Mouse (Mus musculus) brain, embryonic 14.5 days (tissue): ENCODE results near the gene Ermp1.

Experiments
- CTCF ChIP-seq: fragments of 200-500 bp; IDR thresholded peaks from 2 replicates; pipeline ENCODE4 v1.5.1; 2012; ENCODE audit warnings: inconsistent platforms, mild to moderate bottlenecking, moderate library complexity, borderline replicate concordance; ENCODE audit not compliant: insufficient read depth, insufficient read length; ENCODE audit errors: extremely low read depth
- POLR2A ChIP-seq: fragments of 200-500 bp; IDR thresholded peaks from 2 replicates; pipeline ENCODE4 v1.6.1; 2012; ENCODE audit warnings: mild to moderate bottlenecking, inconsistent platforms, borderline replicate concordance; ENCODE audit not compliant: poor library complexity, insufficient read depth, insufficient read length, severe bottlenecking; ENCODE audit errors: extremely low read depth

GRCm38 (mm10) chr19:29675562-29676078 lies 27.4 kb upstream of the Ermp1 start:
- TF ChIP-seq POLR2A (no peak), CTCF (no peak)
